Mouse (Mus musculus) MEL (cell line): Measurements from ENCODE around the gene Ppp2r3c. TPM values are rescaled to one million over a fixed set of nuclear protein-coding genes. Genes with fewer than 3 reads are reported as not detected.
A peak's percentile ranks its signal among the peaks of the same experiment; 100 is the strongest.

ENCODE experiments used
- DNase-seq: peaks from one replicate; pipeline ENCODE4 v3.0.0; 2011; ENCODE audit warnings: low read depth, low spot score
- H3K27ac ChIP-seq: 2 replicates; pipeline ENCODE4 v1.5.1; 2012; ENCODE audit warnings: low read depth, mild to moderate bottlenecking, control low read depth, low read length, moderate library complexity; ENCODE audit not compliant: control insufficient read depth
- H3K27me3 ChIP-seq, 2 experiments: fragments of 150-350 bp in 1 of 2; sonication (generic) in 1 of 2; 2 replicates each; pipeline ENCODE4 v1.6.1; 2012; ENCODE audit warnings: low read length in 2 of 2, mild to moderate bottlenecking in 2 of 2, improper control_type of control experiment in 1 of 2, moderate library complexity in 1 of 2; ENCODE audit not compliant: insufficient read depth in 2 of 2, control insufficient read depth in 1 of 2
- H3K36me3 ChIP-seq, 2 experiments: 2 replicates each; pipeline ENCODE4 v1.6.1; 2012 to 2014; ENCODE audit warnings: low read length in 2 of 2, improper control_type of control experiment in 1 of 2, inconsistent platforms in 1 of 2, mild to moderate bottlenecking in 1 of 2; ENCODE audit not compliant: insufficient read depth in 2 of 2, control insufficient read depth in 1 of 2
- H3K4me1 ChIP-seq, 2 experiments: fragments of 150-350 bp in 1 of 2; sonication (generic) in 1 of 2; 2 replicates each; pipeline ENCODE4 v1.6.1; 2012; ENCODE audit warnings: low read length in 2 of 2, improper control_type of control experiment in 1 of 2, mild to moderate bottlenecking in 1 of 2; ENCODE audit not compliant: insufficient read depth in 2 of 2, control insufficient read depth in 1 of 2
- H3K4me3 ChIP-seq, 2 experiments: fragments of 150-350 bp in 1 of 2; sonication (generic) in 1 of 2; 2 replicates each; pipeline ENCODE4 v1.5.1; 2012; ENCODE audit warnings: low read depth in 2 of 2, low read length in 2 of 2, mild to moderate bottlenecking in 2 of 2, moderate library complexity in 2 of 2, control low read depth in 1 of 2, improper control_type of control experiment in 1 of 2; ENCODE audit not compliant: control insufficient read depth in 1 of 2, insufficient read depth in 1 of 2
- H3K79me2 ChIP-seq: 2 replicates; pipeline ENCODE4 v1.6.1; 2012; ENCODE audit warnings: mild to moderate bottlenecking, low read length, moderate library complexity; ENCODE audit not compliant: control insufficient read depth, poor library complexity, insufficient read depth
- H3K9ac ChIP-seq: 2 replicates; pipeline ENCODE4 v1.6.1; 2012; ENCODE audit warnings: low read depth, mild to moderate bottlenecking, control low read depth, low read length, moderate library complexity; ENCODE audit not compliant: control insufficient read depth, poor library complexity, severe bottlenecking
- H3K9me3 ChIP-seq: fragments of 150-350 bp; sonication (generic); replicated peaks from 2 replicates; pipeline ENCODE4 v1.6.1; 2012; ENCODE audit warnings: mild to moderate bottlenecking, low read length, improper control_type of control experiment, moderate library complexity; ENCODE audit not compliant: insufficient read depth
- CHD1 ChIP-seq: IDR thresholded peaks from 2 replicates; pipeline ENCODE4 v1.6.1; 2012; ENCODE audit warnings: low read depth, mild to moderate bottlenecking, inconsistent platforms, low read length, improper control_type of control experiment
- CTCF ChIP-seq, 3 experiments: IDR thresholded peaks in 2 of 3; conservative IDR thresholded peaks in 1 of 3; 2 replicates each; pipeline ENCODE4 v1.5.1; 2011 to 2012; ENCODE audit warnings: low read length in 3 of 3, low read depth in 2 of 3, mild to moderate bottlenecking in 2 of 3, improper control_type of control experiment in 1 of 3, inconsistent platforms in 1 of 3, mixed read lengths in 1 of 3, moderate library complexity in 1 of 3; ENCODE audit not compliant: control insufficient read depth in 1 of 3, insufficient read depth in 1 of 3, poor library complexity in 1 of 3, severe bottlenecking in 1 of 3
- E2F4 ChIP-seq: IDR thresholded peaks from 2 replicates; pipeline ENCODE4 v1.6.1; 2011; ENCODE audit warnings: low read depth, low read length, improper control_type of control experiment, borderline replicate concordance
- ELF1 ChIP-seq: IDR thresholded peaks from 2 replicates; pipeline ENCODE4 v1.6.1; 2014; ENCODE audit warnings: low read depth, mild to moderate bottlenecking, inconsistent platforms, low read length, improper control_type of control experiment, moderate library complexity
- ETS1 ChIP-seq: IDR thresholded peaks from 2 replicates; pipeline ENCODE4 v1.6.1; 2012; ENCODE audit warnings: low read depth, mild to moderate bottlenecking, inconsistent platforms, low read length, improper control_type of control experiment, moderate library complexity
- GABPA ChIP-seq: IDR thresholded peaks from 2 replicates; pipeline ENCODE4 v1.6.1; 2012; ENCODE audit warnings: low read depth, mild to moderate bottlenecking, inconsistent platforms, low read length, improper control_type of control experiment, moderate library complexity
- GATA1 ChIP-seq: IDR thresholded peaks from 2 replicates; pipeline ENCODE4 v1.6.1; 2011; ENCODE audit warnings: low read depth, low read length, improper control_type of control experiment
- HCFC1 ChIP-seq: IDR thresholded peaks from 2 replicates; pipeline ENCODE4 v1.6.1; 2012; ENCODE audit warnings: low read depth, mild to moderate bottlenecking, inconsistent platforms, low read length, improper control_type of control experiment, moderate library complexity
- JUND ChIP-seq: IDR thresholded peaks from 2 replicates; pipeline ENCODE4 v1.6.1; 2011; ENCODE audit warnings: low read depth, mild to moderate bottlenecking, improper control_type of control experiment, low read length
- KAT2A ChIP-seq: conservative IDR thresholded peaks from 2 replicates; pipeline ENCODE4 v1.6.1; 2012; ENCODE audit warnings: low read depth, low read length, improper control_type of control experiment, inconsistent platforms
- MAFK ChIP-seq: IDR thresholded peaks from 2 replicates; pipeline ENCODE4 v1.6.1; 2011; ENCODE audit warnings: low read depth, mild to moderate bottlenecking, low read length, improper control_type of control experiment, borderline replicate concordance
- MEF2A ChIP-seq: IDR thresholded peaks from 2 replicates; pipeline ENCODE4 v1.6.1; 2014; ENCODE audit warnings: low read depth, mild to moderate bottlenecking, inconsistent platforms, low read length, improper control_type of control experiment; ENCODE audit not compliant: poor library complexity, insufficient replicate concordance, severe bottlenecking; ENCODE audit errors: extremely low read depth
- MYC ChIP-seq: IDR thresholded peaks from 2 replicates; pipeline ENCODE4 v1.6.1; 2011; ENCODE audit warnings: low read depth, mild to moderate bottlenecking, low read length, improper control_type of control experiment, moderate library complexity
- NRF1 ChIP-seq: IDR thresholded peaks from 2 replicates; pipeline ENCODE4 v1.6.1; 2014; ENCODE audit warnings: low read depth, mild to moderate bottlenecking, inconsistent platforms, low read length, improper control_type of control experiment, moderate library complexity; ENCODE audit not compliant: poor library complexity, insufficient read depth, severe bottlenecking
- RCOR1 ChIP-seq: IDR thresholded peaks from 2 replicates; pipeline ENCODE4 v1.6.1; 2012; ENCODE audit warnings: low read depth, mild to moderate bottlenecking, inconsistent platforms, low read length, improper control_type of control experiment
- SMC3 ChIP-seq: IDR thresholded peaks from 2 replicates; pipeline ENCODE4 v1.6.1; 2011; ENCODE audit warnings: low read depth, low read length, improper control_type of control experiment
- ZC3H11A ChIP-seq: IDR thresholded peaks from 2 replicates; pipeline ENCODE4 v1.6.1; 2012; ENCODE audit warnings: low read depth, mild to moderate bottlenecking, inconsistent platforms, low read length, improper control_type of control experiment
- ZKSCAN1 ChIP-seq: IDR thresholded peaks from 2 replicates; pipeline ENCODE4 v1.6.1; 2012; ENCODE audit warnings: low read depth, mild to moderate bottlenecking, inconsistent platforms, low read length, improper control_type of control experiment, moderate library complexity
- ZMIZ1 ChIP-seq: IDR thresholded peaks from 2 replicates; pipeline ENCODE4 v1.6.1; 2012; ENCODE audit warnings: low read depth, mild to moderate bottlenecking, inconsistent platforms, low read length, improper control_type of control experiment, moderate library complexity
- ZNF384 ChIP-seq: IDR thresholded peaks from 2 replicates; pipeline ENCODE4 v1.6.1; 2012; ENCODE audit warnings: low read depth, mild to moderate bottlenecking, inconsistent platforms, low read length, improper control_type of control experiment
- polyA plus RNA-seq, 2 experiments: library from polyadenylated mRNA; stranded (reverse) in 1 of 2; unstranded in 1 of 2; fragments of >175 nt in 1 of 2; fragments of >200 nt in 1 of 2; gene quantifications; 2 replicates each; pipeline versions ENCODE4 v1.2.1 to v1.2.4; 2012; ENCODE audit warnings: low replicate concordance in 2 of 2, low read depth in 1 of 2; ENCODE audit not compliant: insufficient read length in 2 of 2, insufficient read depth in 1 of 2, missing spikeins in 1 of 2
- total RNA-seq: library from RNA; depleted of rRNA; stranded (reverse); fragments of 300-350 nt; gene quantifications from 2 replicates; pipeline ENCODE4 v1.2.3, GENCODE M21; 2012

Ppp2r3c gene
- total and polyA plus RNA-seq, 3 experiments: 12.3 to 12.6 TPM; not detected in 1

GRCm38 (mm10) chr12:55315192-55315591, 12.4 kb upstream of the Ppp2r3c start (continued):
- TF ChIP-seq ZNF384 (no peak; the same call in 1 of the 2 replicates), RCOR1 (no peak), JUND (no peak), MEF2A (no peak), NRF1 (no peak), KAT2A (no peak), E2F4 (no peak)

DNA sequence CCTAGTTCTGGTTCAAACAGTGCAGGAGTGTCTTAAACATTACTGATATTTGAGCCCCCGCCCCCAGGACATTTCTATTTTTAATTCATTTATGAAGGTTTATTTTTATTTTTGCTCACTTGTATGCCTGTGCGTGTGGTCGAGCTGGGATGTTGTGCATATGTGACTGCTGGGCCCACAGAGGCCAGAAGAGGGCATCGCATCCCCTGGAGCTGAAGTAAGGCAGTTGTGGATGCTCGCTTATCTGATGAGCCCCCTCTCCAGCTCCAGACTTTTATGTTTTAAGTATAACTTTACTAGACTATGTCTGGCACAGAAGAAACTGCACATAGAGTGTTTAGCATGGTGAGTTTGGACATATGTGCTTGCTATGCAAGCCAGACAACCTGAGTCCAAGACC, 11.1 kb upstream of the Ppp2r3c start:
- TF ChIP-seq GABPA: no peak
- TF ChIP-seq JUND: no peak
- TF ChIP-seq ZKSCAN1: no peak
- no peak for TF ChIP-seq ETS1
- peak; percentile 47 for TF ChIP-seq SMC3
- TF ChIP-seq E2F4: no peak
- no peak for TF ChIP-seq ZMIZ1
- TF ChIP-seq HCFC1: no peak
- TF ChIP-seq CTCF (IDR thresholded peaks at IDR 0.05 in 2 of 3, conservative IDR thresholded peaks at IDR 0.05 in 1 of 3; ENCODE audit: control insufficient read depth in 1 of 3, insufficient read depth in 1 of 3, low read depth in 2 of 3, low read length in 3 of 3, poor library complexity in 1 of 3, severe bottlenecking in 1 of 3): peak in 2 of 3 experiments; percentile 55 to 71; a peak in 5 of 6 replicates
- TF ChIP-seq CHD1: no peak
- TF ChIP-seq RCOR1: no peak
- TF ChIP-seq GATA1: peak; percentile 59
- 0 out of 2 replicates have a peak, but pooled peaks have one; percentile 19 for TF ChIP-seq ZC3H11A
- no peak for TF ChIP-seq MAFK
- no peak for TF ChIP-seq MYC
- no peak for TF ChIP-seq ELF1
- Histone ChIP-seq H3K27ac (no peak overlapping the region), H3K4me1 (peaks cover 0 to 4% of the 10 kb centered on the region in 2 experiments; a peak in 2 of 4 replicates), H3K9me3 (no peaks in the 10 kb centered on the region), H3K9ac (no peak overlapping the region), H3K4me3 (no peak overlapping the region), H3K27me3 (no peaks in the 10 kb centered on the region), H3K79me2 (no peaks in the 10 kb centered on the region), H3K36me3 (peaks cover 0 to 4% of the 10 kb centered on the region in 2 experiments; a peak in 2 of 4 replicates)
- peak; percentile 52 for DNase-seq
